Mouse (Mus musculus): ENCODE results near the gene Klf12.

The Klf12 gene

DNA sequence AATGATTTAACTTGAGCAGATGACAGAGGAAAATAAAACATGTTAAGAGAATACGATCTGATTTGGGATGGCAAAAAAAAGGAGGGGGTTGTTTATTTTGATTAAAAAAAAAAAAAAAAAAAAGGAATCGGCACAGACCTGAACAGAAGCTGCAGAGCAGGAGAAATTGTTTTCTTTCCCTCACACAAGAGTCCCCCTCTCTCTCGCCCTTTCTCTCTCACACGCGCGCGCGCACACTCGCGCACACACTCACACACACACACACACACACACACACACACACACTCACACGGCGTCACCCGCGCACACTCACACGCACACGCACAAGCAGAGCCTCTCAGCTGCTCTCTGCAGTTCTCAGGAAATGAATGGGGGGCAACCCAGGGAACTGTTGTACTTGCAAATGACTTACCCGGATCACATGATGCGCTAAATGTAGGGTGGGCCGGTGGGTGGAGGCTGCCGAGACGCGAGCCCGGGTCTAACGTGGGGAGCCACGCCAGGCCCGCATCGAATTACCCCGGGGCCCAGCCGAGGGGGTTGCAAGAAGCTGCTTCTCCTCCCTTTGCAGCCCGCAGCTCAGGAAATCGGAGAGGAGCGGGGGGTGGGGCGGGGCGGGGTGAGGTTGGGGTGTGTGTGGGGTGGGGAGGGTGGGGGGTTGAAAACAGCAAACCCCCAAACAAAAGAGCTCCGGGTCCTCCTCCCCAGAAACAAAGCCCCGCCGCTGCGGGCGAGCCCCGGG is at the start of gene Klf12:
Gene Klf12 (minus strand): TSS at position 561 of the 742 bp plus-strand sequence.
- DNase-seq (ENCODE audit: low spot score in 2 of 2), result peak in 1 of 2 experiments; percentile 30

DNA sequence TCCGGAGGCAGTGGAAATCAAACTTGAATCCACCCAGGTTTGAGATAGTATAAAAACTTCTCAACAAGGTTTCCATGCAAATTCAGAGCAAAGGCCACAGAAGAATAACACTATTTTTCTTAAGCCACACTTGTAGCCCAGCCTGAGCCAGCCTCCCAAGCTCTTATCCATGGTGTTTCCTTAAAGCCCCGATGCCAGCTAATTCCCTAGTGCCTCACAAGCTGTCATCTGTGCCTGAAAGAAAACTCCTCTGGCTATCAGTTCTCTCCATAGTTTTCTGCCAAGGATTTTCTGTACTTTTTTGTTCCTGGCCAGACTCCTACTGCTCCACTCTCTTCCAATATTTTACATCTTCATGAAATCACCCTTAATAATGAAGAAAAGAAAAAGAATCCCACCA is 48.9 kb upstream of the Klf12 start:
- no peak for DNase-seq (ENCODE audit: low spot score in 2 of 2)

DNA sequence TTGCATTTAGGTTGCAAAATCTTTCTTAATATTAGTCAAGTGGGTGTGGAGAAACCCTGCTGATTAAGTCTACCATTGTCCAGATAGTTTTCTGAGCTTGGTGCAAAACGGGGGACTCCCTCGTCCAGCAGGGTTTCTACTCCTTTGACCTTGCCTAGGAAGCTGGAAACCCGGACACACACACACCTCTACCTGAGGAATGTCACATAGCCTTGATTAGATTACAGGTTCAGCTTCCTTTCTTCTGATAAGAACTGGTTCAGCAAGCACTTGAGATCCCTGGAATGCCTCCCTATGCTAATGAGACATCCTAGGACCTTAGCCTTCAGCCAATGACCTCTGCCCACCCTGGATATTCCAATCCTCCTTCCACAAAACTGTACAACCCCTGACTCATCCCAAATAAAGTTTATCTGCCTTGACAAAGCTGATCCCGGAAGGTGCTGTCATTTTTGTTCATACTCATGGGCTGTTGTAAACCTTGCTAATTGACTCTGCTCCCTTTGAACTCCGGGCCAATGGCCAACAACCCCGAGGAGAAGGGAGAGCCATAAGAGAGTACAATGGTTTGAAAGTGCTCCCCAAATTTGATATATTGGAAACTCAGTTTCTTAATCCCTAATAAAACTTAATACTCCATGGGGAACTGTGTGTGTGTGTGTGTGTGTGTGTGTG is 44.3 kb upstream of the Klf12 start:
- DNase-seq (ENCODE audit: low spot score in 2 of 2), result no peak

DNA sequence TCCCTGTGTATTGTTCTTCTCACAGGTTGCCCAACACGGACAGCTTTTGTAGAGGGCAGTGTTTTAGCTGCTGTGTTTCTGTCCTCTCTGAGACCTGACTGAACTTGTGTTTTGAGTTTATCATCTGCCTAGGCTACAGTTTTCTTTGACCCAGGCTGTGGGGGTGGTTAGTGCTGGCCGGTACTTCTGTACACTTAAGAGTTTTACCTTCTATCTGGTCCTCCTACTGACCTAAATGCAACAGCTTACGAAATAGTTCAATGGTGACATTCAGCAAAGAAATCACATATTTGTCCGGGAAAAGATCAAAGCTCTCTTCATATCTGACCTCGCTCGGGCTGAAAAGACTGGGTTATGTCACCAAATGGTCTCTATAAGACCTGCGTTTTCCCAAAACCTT is 39.8 kb upstream of the Klf12 start:
- no peak for DNase-seq (ENCODE audit: low spot score in 2 of 2)

DNA sequence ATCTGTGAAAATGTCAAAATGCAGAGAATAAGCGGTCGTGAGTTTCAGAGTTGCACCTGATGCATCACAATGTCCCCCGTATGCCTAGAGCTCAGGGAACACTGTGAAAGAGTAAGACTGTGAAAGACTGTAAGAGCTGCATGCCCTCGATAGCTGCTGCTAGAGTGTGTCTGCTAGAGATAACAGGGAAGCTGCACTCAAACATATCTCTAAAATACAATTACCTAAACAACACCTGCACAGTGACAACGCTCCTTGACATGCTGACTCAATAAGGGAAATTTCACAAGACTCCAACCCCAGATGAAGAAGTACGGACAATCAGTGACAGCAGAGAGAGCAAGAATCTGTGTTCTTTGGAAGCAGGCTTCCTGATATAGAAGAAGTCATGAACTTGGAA is 37.5 kb upstream of the Klf12 start:
- DNase-seq (ENCODE audit: low spot score in 2 of 2), result no peak

DNA sequence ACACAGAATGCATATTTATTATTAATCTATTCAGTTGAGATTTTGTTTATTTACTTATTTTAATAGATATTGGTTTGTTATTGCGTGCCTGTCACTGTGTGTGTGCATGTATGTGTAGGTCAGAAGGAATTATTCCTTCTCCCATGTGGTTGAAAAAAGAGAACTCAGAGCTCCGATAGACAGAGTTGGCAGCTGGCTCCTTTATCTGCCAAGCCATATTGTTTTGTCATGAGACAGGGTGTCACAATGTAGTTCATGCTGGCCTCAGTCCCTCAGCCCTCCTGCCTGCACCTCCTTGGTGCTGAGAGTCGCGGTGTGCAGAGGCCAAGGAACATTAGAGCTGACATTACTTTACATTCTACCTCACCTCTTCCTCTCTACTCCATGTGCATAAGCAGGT is 32.3 kb upstream of the Klf12 start:
- DNase-seq (ENCODE audit: low spot score in 2 of 2), result no peak

DNA sequence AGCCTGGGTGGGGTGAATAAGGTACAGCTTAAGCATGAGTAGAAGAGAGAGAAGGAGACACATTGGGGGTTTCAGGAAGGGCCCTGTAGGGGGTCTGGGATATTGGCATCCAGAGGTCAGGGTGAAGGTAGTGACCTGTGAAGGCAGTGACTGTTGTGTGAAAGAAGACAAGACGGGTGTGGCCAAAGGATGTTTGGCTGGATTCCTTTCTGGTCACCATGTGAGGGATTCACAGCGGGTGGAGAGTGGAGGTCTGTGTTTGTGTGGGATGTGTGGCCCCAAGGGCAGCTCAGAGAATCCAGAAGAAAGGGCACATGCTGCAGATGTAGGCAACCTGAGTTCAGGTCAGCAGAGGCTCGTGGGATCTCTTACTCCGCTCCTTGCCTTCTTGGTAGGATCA is 29.6 kb upstream of the Klf12 start:
- no peak for DNase-seq (ENCODE audit: low spot score in 2 of 2)

DNA sequence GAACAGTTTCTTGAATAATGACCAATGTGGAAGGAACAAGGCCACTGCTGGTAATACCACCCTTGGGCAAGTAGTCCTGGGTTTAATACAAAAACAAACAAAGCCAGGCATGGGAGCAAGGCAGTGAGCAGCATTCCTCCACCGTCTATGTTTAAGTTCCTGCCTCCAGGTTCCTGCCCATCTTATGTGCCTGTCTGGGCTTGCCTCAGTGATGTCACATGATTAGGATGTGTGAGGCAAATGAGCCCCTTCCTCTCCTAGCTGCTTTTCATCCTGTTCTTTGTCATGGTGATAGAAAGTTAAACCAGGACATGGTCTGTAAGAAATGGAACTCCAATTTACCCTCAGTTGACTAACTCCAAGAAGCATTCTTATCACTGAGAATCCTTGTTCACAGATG is 16.4 kb upstream of the Klf12 start:
- DNase-seq (ENCODE audit: low spot score in 2 of 2), result no peak

DNA sequence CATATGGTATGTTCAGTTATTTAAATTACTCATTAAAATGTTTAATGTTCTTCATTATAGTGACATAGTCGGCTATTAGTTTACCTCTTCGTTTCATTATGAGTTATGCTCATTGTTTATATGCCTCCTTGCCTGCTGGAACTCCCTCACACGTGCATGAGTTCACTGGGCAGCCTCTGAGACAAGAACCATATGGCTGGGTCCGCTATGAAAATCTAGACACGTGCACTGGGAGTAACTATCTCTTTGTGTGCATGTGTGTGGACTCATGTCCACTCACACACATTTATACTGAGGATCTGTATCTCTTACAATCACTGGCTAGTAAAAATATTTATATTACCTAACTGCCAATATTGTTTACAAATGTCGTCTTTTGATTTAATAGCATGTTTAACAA is 14.4 kb upstream of the Klf12 start:
- DNase-seq (ENCODE audit: low spot score in 2 of 2), result no peak

DNA sequence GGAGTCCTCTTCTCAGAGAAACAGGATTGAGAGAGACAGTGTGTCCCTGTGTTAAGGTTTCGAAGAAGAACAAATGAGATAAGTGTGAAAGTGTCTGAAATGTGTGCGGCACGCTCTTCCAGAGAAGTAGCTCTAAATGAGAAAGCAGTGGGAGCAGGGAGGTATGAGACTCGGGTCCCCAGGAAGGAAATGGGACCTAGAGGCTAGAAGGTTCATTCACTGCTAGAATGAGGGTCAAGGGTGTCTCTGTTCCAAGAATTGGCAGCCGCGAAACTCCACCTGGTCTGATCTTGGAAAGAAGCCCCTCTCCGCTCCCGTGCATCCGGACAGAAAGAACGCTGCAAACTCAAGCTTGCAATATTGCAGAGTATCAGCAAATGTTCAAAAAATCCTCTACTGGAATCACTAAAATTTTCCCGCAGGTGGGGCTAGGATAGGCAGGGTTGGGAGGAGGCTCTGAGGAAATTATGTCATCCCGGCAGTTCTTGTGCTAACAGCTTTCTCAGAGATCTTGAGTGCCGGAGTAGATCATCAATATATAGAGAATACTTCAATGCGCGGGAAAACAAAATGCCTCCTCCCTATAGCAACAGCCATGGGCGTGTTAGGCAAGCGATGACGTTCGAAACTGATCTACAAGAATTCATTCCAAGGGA is 2.2 kb upstream of the Klf12 start:
- DNase-seq (ENCODE audit: low spot score in 2 of 2), result no peak

DNA sequence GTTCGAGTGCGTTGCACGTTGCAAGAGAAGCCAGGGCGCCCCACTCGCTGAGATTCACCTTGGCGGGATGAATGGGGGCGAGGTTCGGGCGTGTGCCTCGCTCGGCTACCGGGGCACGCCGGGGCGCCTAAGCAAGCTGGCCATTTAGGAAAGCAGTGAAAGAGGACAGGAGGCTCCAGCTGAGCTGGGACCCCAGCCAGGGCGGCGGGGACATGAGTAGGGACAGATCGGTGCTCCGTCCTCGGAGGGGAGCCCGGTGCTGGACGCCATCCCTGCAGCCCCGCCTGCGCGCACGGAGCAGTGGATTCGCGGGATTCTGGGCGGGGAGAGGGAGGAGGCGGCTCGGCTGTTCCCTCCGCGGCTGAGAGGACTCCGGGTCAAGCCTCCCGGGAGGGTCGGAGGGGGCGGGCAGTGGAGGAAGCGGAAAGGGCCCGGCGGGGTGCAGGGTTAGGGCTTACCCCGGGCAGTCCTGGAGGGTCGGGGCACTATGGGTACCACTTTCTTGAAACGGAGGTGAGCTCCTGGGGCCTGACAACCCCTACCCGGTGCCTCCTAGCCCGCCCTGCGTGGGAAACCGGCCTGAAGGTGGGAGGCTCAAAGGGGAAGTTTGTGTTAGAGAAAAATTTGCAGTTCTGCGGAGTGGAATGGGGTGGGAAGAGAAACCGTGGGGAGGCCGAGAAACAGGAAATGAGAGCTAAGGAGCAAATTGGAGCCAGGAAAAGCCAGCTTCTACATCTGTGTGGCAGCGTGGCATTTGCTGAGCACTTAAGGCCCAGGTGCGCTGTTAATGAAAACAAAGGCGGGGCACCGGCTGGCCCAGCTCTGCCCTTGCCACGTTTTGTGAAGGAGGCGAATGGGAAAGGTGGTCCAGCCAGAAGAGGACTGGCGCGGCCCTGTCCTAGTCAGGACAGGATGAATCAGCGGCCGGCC is 1.4 kb upstream of the Klf12 start:
- DNase-seq (ENCODE audit: low spot score in 2 of 2), result no peak

DNA sequence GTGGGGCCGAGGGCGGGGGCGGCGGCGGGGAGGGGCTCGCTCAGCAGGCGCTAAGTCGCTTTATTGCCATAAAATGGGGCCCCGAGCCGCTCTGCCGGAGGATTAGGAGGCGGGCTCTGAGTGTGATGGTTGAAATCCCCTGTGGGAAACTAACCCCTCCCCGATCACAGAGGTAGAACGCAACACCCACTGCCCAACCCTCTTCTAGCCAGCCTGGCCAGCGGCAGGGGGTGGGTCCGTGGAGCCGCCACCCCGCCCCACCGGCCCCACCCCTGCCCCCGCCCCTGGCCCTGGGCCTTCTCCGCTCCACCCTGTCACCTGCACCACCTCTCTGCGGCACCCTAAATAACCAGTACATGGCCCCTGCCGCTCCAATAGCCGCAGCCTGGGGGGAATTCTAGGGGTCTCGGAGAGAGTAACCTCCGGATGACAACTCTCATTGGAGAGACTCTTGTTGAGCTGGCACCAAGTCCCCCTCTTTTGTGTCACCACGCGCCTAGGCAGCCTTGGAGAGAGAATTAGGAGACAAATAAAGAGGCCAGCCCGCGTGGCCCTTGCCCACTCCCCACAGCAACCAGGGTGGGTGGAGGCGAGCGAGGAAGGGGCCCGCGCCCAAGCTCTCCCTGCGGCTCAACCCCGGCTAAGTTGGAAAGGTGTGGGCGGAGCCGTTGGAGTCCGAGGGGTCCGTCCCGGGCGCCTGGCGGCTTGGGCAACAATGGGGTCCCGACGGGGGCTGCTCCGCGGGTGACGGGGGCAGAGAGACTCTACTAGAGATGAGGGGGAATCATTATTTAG is 579 bp upstream of the Klf12 start:
- DNase-seq (ENCODE audit: low spot score in 2 of 2), result peak; percentile 4 to 9

DNA sequence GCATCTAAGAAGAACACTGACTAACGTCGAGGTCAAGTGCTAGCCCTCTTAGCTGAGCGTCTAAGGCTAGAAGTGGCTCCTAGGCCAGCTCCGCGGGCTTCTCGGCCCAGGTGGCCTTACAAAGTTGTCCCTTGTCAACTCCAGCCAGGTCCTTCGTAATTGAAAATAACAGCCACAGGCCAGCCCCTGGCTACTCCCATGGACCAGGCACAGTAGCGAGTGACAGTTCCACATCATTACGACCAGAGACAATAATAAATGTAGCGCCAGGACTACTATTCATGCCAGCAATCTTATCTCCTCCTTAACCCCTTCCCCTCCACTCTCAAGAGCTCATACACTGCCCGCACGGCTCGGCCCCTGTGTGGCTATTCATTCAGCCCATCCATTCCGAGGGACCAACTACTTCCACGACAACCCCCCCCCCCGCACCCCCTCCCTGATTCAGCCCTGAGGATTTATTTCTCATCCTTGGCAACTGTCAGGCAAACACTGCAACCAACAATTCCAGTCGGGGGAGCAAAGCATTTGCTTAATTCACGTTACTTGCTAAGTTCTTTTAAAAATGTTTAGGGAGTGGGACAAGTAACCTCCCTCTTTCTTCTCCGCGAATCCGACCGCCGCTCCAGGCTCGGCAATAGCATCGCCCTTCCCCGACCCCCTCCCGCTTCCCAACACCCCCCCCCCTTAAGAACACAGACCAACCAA is 914 bp downstream of the Klf12 start:
- no peak for DNase-seq (ENCODE audit: low spot score in 2 of 2)

DNA sequence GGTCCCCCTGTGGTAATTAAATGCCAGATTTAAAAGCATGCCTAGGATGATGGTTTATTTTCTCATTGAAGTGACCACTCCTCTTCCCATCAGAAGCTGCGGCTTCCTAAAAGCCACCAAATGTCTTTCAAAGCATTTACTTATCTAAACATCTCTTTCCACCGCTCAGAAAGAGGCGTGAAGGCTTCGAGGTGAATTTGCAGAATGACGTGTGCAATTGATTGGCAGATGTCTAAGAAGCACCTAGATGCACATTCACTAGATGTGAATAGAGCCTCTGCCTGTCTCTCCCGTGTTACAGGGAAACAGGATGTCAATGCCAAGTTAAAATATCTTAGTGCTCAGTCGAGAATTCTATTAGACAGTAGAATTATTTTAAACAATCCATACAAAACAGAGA is 1.8 kb downstream of the Klf12 start:
- no peak for DNase-seq (ENCODE audit: low spot score in 2 of 2)

DNA sequence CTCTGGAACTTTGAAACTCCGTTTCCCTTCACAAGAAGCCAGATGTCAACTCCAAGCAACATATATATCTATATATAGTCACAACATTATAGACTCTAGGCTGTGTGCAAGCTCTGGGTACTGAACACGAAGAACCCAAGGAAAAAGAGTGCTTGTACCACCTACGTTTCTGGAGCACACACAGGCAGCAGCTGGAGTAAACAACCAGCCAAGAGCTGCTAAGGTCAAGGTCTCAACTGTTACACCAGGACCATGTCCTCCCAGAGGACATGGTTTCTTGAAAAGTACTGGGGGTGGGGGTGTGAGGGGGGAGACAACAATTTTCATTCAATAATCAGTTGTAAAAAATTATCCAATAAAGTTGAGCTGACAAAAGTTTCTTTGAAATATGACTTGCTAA is 2.7 kb downstream of the Klf12 start:
- DNase-seq (ENCODE audit: low spot score in 2 of 2), result no peak

DNA sequence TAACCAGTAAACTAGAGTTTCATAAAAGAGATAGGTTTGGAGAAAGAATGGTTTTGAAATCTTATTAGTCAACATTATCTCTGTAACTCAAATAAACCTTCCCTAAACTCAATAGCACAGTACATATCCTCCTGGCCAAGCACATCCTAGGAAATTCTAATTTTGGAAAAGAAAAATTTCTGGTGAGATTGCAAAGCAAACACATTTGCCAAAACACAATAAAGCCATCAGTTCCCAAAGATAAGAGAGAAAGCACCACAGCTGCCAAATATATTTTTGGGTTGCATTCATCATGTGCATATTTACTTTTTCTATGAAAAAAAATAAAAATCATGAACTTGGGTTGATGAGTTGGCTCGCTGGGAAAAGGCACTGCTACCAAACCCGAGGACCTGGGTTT is 10.3 kb downstream of the Klf12 start:
- no peak for DNase-seq (ENCODE audit: low spot score in 2 of 2)

DNA sequence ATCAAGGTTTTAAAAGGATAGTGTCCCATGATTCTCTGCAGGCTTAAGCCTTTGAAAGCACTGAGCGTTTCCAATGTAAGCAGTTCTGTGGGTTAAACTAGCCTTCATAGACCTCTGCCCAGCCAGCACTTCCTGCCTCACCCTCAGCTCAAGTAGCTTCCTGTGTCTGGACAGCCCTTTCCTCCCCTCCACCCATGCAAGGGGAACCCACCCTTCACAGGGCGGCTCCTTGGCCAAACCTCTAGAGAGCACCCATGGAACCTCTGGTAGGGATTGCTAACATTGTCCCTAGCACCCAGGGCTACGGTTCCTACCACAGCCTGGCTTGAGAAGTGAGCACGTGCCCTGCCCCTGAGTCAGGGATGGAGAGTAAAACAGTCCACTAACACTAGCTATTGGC is 23.9 kb downstream of the Klf12 start:
- DNase-seq (ENCODE audit: low spot score in 2 of 2), result no peak

DNA sequence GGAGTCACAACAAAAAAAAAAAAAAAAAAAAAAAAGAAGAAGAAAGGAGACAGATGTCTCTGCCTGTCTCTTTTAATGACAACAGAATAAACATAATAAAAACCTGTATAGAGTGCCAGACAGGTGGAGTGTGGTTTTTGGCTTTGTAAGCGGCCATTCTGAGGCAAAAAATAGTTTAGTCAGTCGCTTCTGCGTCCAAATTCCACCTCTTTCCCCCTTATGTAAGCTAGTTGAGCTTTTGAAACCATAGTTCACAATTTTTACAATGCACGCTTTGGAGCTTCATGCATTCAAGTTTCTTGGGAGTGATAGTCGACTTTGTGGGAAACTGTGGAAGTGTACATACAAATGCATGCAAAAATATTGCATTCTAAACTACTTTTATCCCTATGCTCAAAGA is 41.4 kb downstream of the Klf12 start:
- no peak for DNase-seq (ENCODE audit: low spot score in 2 of 2)

DNA sequence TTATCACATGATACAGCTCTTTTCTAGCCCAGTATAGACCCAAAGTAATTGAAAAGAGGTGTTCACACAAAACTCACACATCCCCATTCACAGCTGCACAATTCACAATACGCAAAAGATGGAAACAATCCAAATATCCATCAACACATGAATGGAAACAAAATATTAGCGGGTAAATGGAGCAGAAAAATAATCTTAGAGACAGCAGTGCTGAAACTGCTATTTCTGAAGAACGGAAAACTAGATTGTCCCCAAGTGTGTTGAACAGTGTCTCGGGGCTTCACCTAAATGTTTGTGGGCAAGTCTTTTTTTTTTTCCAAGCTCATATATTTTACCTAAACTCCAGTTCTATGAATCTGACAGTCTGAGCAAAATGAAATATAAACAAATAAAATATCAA is 44.6 kb downstream of the Klf12 start:
- no peak for DNase-seq (ENCODE audit: low spot score in 2 of 2)

DNA sequence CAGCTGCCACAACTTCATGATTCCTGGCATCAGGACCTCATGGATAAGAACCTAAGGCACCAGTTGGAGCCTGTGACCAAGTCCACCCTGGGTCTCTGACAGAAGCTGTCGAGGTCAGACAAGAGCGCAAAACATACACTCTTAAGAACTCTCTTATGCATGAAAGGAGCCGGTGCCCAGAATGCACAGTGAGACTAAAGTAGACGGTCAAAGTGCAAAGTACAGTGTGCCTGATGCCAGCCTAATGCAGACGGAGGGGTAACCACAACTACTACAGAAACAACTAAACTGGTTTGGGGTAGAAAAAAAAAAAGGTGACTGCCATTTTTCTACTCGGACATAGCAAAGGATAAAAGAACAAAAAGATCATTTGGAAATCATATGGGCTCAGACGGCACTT is 47.7 kb downstream of the Klf12 start:
- DNase-seq (ENCODE audit: low spot score in 2 of 2), result no peak

DNA sequence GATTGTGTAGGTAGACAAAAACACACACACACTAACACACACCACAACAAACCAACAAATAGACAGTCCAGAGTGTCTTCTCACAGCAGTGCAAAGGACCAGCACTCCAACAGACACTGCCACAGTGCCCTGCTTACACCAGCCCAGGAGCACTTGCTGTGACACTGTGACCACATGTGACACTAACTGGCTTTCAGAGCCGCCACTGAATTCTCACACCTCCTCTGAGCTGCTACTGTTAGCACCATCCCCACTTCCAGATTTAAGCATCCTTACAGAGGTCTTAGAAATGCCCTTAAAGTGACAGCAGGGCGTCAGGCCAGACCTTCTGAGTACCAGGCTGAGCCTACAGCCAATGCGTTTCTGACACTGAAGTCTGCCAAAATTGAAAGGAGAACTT is 48.7 kb downstream of the Klf12 start:
- no peak for DNase-seq (ENCODE audit: low spot score in 2 of 2)
